Mouse (Mus musculus): ENCODE data around the gene Lrrc8d. TPM values are rescaled to one million over a fixed set of nuclear protein-coding genes. Genes with fewer than 3 reads are reported as not detected.

Lrrc8d gene
- polyA plus RNA-seq, 1 experiment from 2014 or later: 24.7 TPM

GRCm38 (mm10) chr5:105801031-105801529 is 101.3 kb downstream of the Lrrc8d start:
- Histone ChIP-seq H3K36me3 (ENCODE audit: control insufficient read depth, insufficient read depth, low read length) (no peaks in the 10 kb centered on the region), H3K4me2 (replicated peaks; ENCODE audit: low read depth, low read length) (no peak overlapping the region), H3K9me3 (ENCODE audit: control insufficient read depth, low read length) (no peaks in the 10 kb centered on the region), H3K27ac (ENCODE audit: low read depth, low read length) (no peak overlapping the region), H3K27me3 (ENCODE audit: control insufficient read depth, insufficient read depth, low read length) (no peaks in the 10 kb centered on the region), H3K9ac (ENCODE audit: low read depth, low read length) (no peak overlapping the region), H3K4me1 (replicated peaks; ENCODE audit: control insufficient read depth, insufficient read depth, low read length) (no peaks in the 10 kb centered on the region), H3K4me3 (ENCODE audit: low read depth, low read length) (no peak overlapping the region)
- WGBS: 70% methylated on average over 9 of the region's 10 CpGs
- DNase-seq (ENCODE audit: low spot score) (no peak), ATAC-seq (ENCODE audit: low FRiP score) (no peak)

DNA sequence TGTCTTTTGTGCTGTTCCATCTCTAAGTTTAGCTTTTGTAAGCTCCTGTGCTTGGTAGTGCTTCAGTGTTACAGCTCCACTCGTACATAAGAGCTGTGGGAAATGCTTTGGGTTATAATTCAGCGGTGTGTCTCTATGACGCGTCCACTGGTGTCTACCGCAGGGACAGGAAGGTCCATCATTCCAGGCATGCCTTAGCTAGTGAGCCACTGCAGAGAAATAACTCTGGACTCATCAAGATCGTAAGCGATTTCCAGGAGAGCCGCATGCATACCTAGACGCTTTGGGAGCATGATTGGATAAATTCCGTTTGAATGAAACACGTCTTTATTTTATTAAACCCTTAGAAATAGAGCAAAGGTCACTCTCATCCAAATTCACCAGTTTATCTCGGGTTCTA is 106.2 kb downstream of the Lrrc8d start:
- Histone ChIP-seq H3K4me1 (replicated peaks; ENCODE audit: control insufficient read depth, insufficient read depth, low read length) (no peaks in the 10 kb centered on the region), H3K27me3 (ENCODE audit: control insufficient read depth, insufficient read depth, low read length) (no peaks in the 10 kb centered on the region), H3K36me3 (ENCODE audit: control insufficient read depth, insufficient read depth, low read length) (no peaks in the 10 kb centered on the region), H3K9ac (ENCODE audit: low read depth, low read length) (no peak overlapping the region), H3K9me3 (ENCODE audit: control insufficient read depth, low read length) (no peaks in the 10 kb centered on the region), H3K4me3 (ENCODE audit: low read depth, low read length) (no peak overlapping the region), H3K27ac (ENCODE audit: low read depth, low read length) (no peak overlapping the region), H3K4me2 (replicated peaks; ENCODE audit: low read depth, low read length) (no peak overlapping the region)
- 95% methylated on average over 12 of the region's 12 CpGs for WGBS
- no peak for DNase-seq (ENCODE audit: low spot score)
- no peak for ATAC-seq (ENCODE audit: low FRiP score)

- no peak for ATAC-seq (ENCODE audit: low FRiP score)
- Histone ChIP-seq H3K9me3 (ENCODE audit: control insufficient read depth, low read length) (no peaks in the 10 kb centered on the region), H3K36me3 (ENCODE audit: control insufficient read depth, insufficient read depth, low read length) (peaks cover 9% of the 10 kb centered on the region), H3K27me3 (ENCODE audit: control insufficient read depth, insufficient read depth, low read length) (no peaks in the 10 kb centered on the region), H3K4me1 (replicated peaks; ENCODE audit: control insufficient read depth, insufficient read depth, low read length) (no peaks in the 10 kb centered on the region), H3K4me3 (ENCODE audit: low read depth, low read length) (no peak overlapping the region), H3K27ac (ENCODE audit: low read depth, low read length) (no peak overlapping the region), H3K4me2 (replicated peaks; ENCODE audit: low read depth, low read length) (no peak overlapping the region), H3K9ac (ENCODE audit: low read depth, low read length) (no peak overlapping the region)
- DNase-seq (ENCODE audit: low spot score): no peak
- 69% methylated on average over 7 of the region's 7 CpGs for WGBS
Measured at GRCm38 (mm10) chr5:105807461-105807860, 107.7 kb downstream of the Lrrc8d start.

DNA sequence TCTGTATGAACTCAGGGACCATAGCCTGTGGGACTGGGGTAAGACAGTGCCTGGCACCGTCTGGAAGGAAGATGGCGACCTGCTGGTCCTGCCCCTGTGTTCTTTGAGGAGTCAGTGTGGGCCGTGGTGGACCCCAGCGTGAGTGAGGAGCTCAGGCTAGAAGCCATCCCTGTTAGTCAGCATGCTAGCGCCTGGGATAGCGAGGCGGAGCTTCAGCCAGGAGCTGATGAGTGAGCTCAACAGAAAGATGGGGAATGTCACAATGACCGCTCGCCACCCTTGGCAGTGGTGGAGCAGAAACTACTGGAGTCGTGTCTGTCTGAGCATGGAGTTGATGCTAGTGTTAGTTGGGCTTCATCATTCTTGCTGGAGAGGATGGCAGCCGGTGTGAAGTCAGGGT is 109.3 kb downstream of the Lrrc8d start:
- no peak overlapping the region for H3K4me2 ChIP-seq (replicated peaks; ENCODE audit: low read depth, low read length)
- 82% methylated on average over 11 of the region's 11 CpGs for WGBS
- H3K27me3 ChIP-seq (ENCODE audit: control insufficient read depth, insufficient read depth, low read length): no peaks in the 10 kb centered on the region
- peaks cover 19% of the 10 kb centered on the region for H3K36me3 ChIP-seq (ENCODE audit: control insufficient read depth, insufficient read depth, low read length)
- no peak overlapping the region for H3K27ac ChIP-seq (ENCODE audit: low read depth, low read length)
- no peaks in the 10 kb centered on the region for H3K4me1 ChIP-seq (replicated peaks; ENCODE audit: control insufficient read depth, insufficient read depth, low read length)
- no peak overlapping the region for H3K9ac ChIP-seq (ENCODE audit: low read depth, low read length)
- no peaks in the 10 kb centered on the region for H3K9me3 ChIP-seq (ENCODE audit: control insufficient read depth, low read length)
- DNase-seq (ENCODE audit: low spot score): no peak
- H3K4me3 ChIP-seq (ENCODE audit: low read depth, low read length): no peak overlapping the region
- no peak for ATAC-seq (ENCODE audit: low FRiP score)

- Histone ChIP-seq H3K4me3 (ENCODE audit: low read depth, low read length) (no peak overlapping the region), H3K4me2 (replicated peaks; ENCODE audit: low read depth, low read length) (no peak overlapping the region), H3K9ac (ENCODE audit: low read depth, low read length) (no peak overlapping the region), H3K4me1 (replicated peaks; ENCODE audit: control insufficient read depth, insufficient read depth, low read length) (no peaks in the 10 kb centered on the region), H3K9me3 (ENCODE audit: control insufficient read depth, low read length) (no peaks in the 10 kb centered on the region), H3K27me3 (ENCODE audit: control insufficient read depth, insufficient read depth, low read length) (no peaks in the 10 kb centered on the region), H3K36me3 (ENCODE audit: control insufficient read depth, insufficient read depth, low read length) (peaks cover 19% of the 10 kb centered on the region), H3K27ac (ENCODE audit: low read depth, low read length) (no peak overlapping the region)
- 99% methylated on average over 14 of the region's 14 CpGs for WGBS
- DNase-seq (ENCODE audit: low spot score) (no peak), ATAC-seq (ENCODE audit: low FRiP score) (no peak)
Measured at GRCm38 (mm10) chr5:105813036-105813435, 113.3 kb downstream of the Lrrc8d start.

- Histone ChIP-seq H3K27ac (ENCODE audit: low read depth, low read length) (no peak overlapping the region), H3K4me1 (replicated peaks; ENCODE audit: control insufficient read depth, insufficient read depth, low read length) (peaks cover 6% of the 10 kb centered on the region; the same call in 1 of the 2 replicates), H3K9ac (ENCODE audit: low read depth, low read length) (no peak overlapping the region), H3K27me3 (ENCODE audit: control insufficient read depth, insufficient read depth, low read length) (no peaks in the 10 kb centered on the region), H3K4me3 (ENCODE audit: low read depth, low read length) (no peak overlapping the region), H3K4me2 (replicated peaks; ENCODE audit: low read depth, low read length) (no peak overlapping the region), H3K36me3 (ENCODE audit: control insufficient read depth, insufficient read depth, low read length) (peaks cover 19% of the 10 kb centered on the region), H3K9me3 (ENCODE audit: control insufficient read depth, low read length) (no peaks in the 10 kb centered on the region)
- no peak for ATAC-seq (ENCODE audit: low FRiP score)
- WGBS: 88% methylated on average over 10 of the region's 10 CpGs
- no peak for DNase-seq (ENCODE audit: low spot score)
Measured at GRCm38 (mm10) chr5:105813974-105814373, 114.2 kb downstream of the Lrrc8d start.

GRCm38 (mm10) chr5:105816118-105816517 is 116.3 kb downstream of the Lrrc8d start:
- Histone ChIP-seq H3K9me3 (ENCODE audit: control insufficient read depth, low read length) (no peaks in the 10 kb centered on the region), H3K4me2 (replicated peaks; ENCODE audit: low read depth, low read length) (no peak overlapping the region), H3K4me3 (ENCODE audit: low read depth, low read length) (no peak overlapping the region), H3K9ac (ENCODE audit: low read depth, low read length) (no peak overlapping the region), H3K4me1 (replicated peaks; ENCODE audit: control insufficient read depth, insufficient read depth, low read length) (peaks cover 6% of the 10 kb centered on the region; the same call in 1 of the 2 replicates), H3K27ac (ENCODE audit: low read depth, low read length) (no peak overlapping the region), H3K36me3 (ENCODE audit: control insufficient read depth, insufficient read depth, low read length) (peaks cover 19% of the 10 kb centered on the region), H3K27me3 (ENCODE audit: control insufficient read depth, insufficient read depth, low read length) (no peaks in the 10 kb centered on the region)
- ATAC-seq (ENCODE audit: low FRiP score): no peak
- DNase-seq (ENCODE audit: low spot score): no peak
- WGBS: 94% methylated on average over 14 of the region's 14 CpGs

DNA sequence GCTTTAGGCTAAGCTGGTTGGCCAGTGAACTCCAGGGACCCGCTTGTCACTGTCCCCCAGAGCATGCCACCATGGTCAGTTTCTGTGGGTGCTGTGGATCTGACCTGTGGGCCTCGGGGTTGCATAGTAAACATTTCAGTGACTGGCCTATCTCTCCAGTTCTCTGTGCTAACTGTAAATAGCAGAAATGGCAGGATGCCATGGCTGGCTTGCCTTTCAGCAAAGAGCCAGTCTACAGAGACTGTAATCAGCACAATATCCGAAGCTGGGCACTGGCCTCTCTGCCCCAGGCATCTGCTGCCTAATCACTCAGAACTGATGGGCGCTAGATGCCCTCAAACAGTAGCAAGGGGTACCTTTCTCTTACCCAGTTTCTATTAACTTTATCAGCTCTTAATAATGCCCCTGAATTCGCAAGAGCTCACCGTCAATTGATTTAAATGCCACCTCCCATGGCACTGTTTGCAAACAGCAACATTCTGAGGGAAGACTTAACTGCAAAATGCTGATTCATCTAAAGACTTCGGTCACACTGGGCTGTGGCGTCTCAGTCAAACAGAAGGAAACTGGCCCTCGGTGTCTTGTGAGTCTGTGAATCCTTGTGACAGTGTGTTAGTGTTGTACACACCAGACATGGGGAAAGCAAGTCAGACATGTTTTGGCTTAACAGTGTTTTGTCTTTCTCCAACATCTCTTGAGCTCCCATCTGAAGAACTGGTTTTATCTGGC is 117.6 kb downstream of the Lrrc8d start:
- no peak overlapping the region for H3K4me3 ChIP-seq (ENCODE audit: low read depth, low read length)
- 89% methylated on average over 9 of the region's 9 CpGs for WGBS
- H3K9ac ChIP-seq (ENCODE audit: low read depth, low read length): no peak overlapping the region
- no peak for ATAC-seq (ENCODE audit: low FRiP score)
- no peak overlapping the region for H3K27ac ChIP-seq (ENCODE audit: low read depth, low read length)
- H3K4me2 ChIP-seq (replicated peaks; ENCODE audit: low read depth, low read length): no peak overlapping the region
- no peak for DNase-seq (ENCODE audit: low spot score)
- no peaks in the 10 kb centered on the region for H3K27me3 ChIP-seq (ENCODE audit: control insufficient read depth, insufficient read depth, low read length)
- no peaks in the 10 kb centered on the region for H3K9me3 ChIP-seq (ENCODE audit: control insufficient read depth, low read length)
- peaks cover 6% of the 10 kb centered on the region; the same call in 1 of the 2 replicates for H3K4me1 ChIP-seq (replicated peaks; ENCODE audit: control insufficient read depth, insufficient read depth, low read length)
- H3K36me3 ChIP-seq (ENCODE audit: control insufficient read depth, insufficient read depth, low read length): peaks cover 10% of the 10 kb centered on the region

- Histone ChIP-seq H3K27ac (ENCODE audit: low read depth, low read length) (no peak overlapping the region), H3K36me3 (ENCODE audit: control insufficient read depth, insufficient read depth, low read length) (peaks cover under 1% of the 10 kb centered on the region), H3K4me3 (ENCODE audit: low read depth, low read length) (no peak overlapping the region), H3K9ac (ENCODE audit: low read depth, low read length) (no peak overlapping the region), H3K4me1 (replicated peaks; ENCODE audit: control insufficient read depth, insufficient read depth, low read length) (peaks cover 6% of the 10 kb centered on the region; the same call in 1 of the 2 replicates), H3K27me3 (ENCODE audit: control insufficient read depth, insufficient read depth, low read length) (no peaks in the 10 kb centered on the region), H3K9me3 (ENCODE audit: control insufficient read depth, low read length) (no peaks in the 10 kb centered on the region), H3K4me2 (replicated peaks; ENCODE audit: low read depth, low read length) (no peak overlapping the region)
- 39% methylated on average over 5 of the region's 5 CpGs for WGBS
- no peak for DNase-seq (ENCODE audit: low spot score)
- ATAC-seq (ENCODE audit: low FRiP score): no peak
Measured at GRCm38 (mm10) chr5:105818411-105818810, 118.6 kb downstream of the Lrrc8d start.

All from hindbrain, embryonic 11.5 days (tissue).